Mouse (Mus musculus): ENCODE measurements at regions not wholly inside any gene's neighbourhood (a gene's known extent, or its start where the extent isn't known, plus 50 kb on each side); places are given as distances from the start of the nearest gene placed in this dataset.

- Histone ChIP-seq H3K27me3 (ENCODE audit: insufficient read depth, low read length) (no peaks in the 10 kb centered on the region), H3K4me2 (ENCODE audit: low read depth, low read length) (no peak overlapping the region), H3K27ac (no peak overlapping the region), H3K36me3 (ENCODE audit: insufficient read depth, low read length) (no peaks in the 10 kb centered on the region), H3K4me3 (ENCODE audit: low read length) (no peak overlapping the region), H3K9me3 (ENCODE audit: low read length) (no peaks in the 10 kb centered on the region), H3K4me1 (ENCODE audit: insufficient read depth, low read length) (no peaks in the 10 kb centered on the region), H3K9ac (replicated peaks; ENCODE audit: low read length) (no peak overlapping the region)
- ATAC-seq (no peak), DNase-seq (ENCODE audit: low spot score) (no peak)
- no peak for TF ChIP-seq CTCF (IDR thresholded peaks at IDR 0.05; ENCODE audit: low read depth)
- WGBS = 72% methylated on average over 1 of the region's 1 CpGs
These were observed 110.2 kb upstream of the Gm12695 start for GRCm38 (mm10) chr4:96895223-96895622.

DNA sequence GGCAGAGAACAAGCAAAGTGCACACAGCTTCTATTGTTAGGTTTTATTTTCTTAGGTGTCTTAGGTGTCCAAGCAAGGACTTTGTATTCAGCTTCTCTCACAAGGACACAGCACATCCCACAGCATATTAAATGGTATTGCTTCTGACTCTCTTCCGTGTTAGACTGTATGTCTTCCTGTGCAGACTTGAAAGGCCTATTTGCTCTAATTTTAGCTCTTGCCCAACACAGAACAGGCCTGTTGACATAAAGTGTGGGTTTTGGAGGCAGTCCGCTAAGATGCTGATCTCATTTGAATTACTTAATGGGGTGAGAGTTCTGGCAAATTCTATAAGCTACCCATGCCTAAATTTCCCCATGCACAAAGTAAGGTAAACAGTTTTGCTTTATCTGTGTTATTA lies 96.1 kb upstream of the Gm12695 start:
- H3K4me1 ChIP-seq (ENCODE audit: insufficient read depth, low read length) = no peaks in the 10 kb centered on the region
- no peaks in the 10 kb centered on the region for H3K36me3 ChIP-seq (ENCODE audit: insufficient read depth, low read length)
- DNase-seq (ENCODE audit: low spot score) (no peak), ATAC-seq (no peak)
- no peaks in the 10 kb centered on the region for H3K27me3 ChIP-seq (ENCODE audit: insufficient read depth, low read length)
- no peak overlapping the region for H3K4me3 ChIP-seq (ENCODE audit: low read length)
- TF ChIP-seq CTCF (IDR thresholded peaks at IDR 0.05; ENCODE audit: low read depth) = no peak
- H3K27ac ChIP-seq = no peak overlapping the region
- H3K9me3 ChIP-seq (ENCODE audit: low read length) = no peaks in the 10 kb centered on the region
- H3K4me2 ChIP-seq (ENCODE audit: low read depth, low read length) = no peak overlapping the region
- H3K9ac ChIP-seq (replicated peaks; ENCODE audit: low read length) = no peak overlapping the region
- WGBS = 88% methylated on average over 2 of the region's 2 CpGs

- WGBS = 85% methylated on average over 1 of the region's 1 CpGs
- no peaks in the 10 kb centered on the region for H3K36me3 ChIP-seq (ENCODE audit: insufficient read depth, low read length)
- no peak overlapping the region for H3K27ac ChIP-seq
- H3K9me3 ChIP-seq (ENCODE audit: low read length) = no peaks in the 10 kb centered on the region
- no peaks in the 10 kb centered on the region for H3K27me3 ChIP-seq (ENCODE audit: insufficient read depth, low read length)
- TF ChIP-seq CTCF (IDR thresholded peaks at IDR 0.05; ENCODE audit: low read depth) = no peak
- H3K4me3 ChIP-seq (ENCODE audit: low read length) = no peak overlapping the region
- H3K4me1 ChIP-seq (ENCODE audit: insufficient read depth, low read length) = no peaks in the 10 kb centered on the region
- H3K9ac ChIP-seq (replicated peaks; ENCODE audit: low read length) = no peak overlapping the region
- no peak for DNase-seq (ENCODE audit: low spot score)
- no peak for ATAC-seq
- no peak overlapping the region for H3K4me2 ChIP-seq (ENCODE audit: low read depth, low read length)
These were observed 93.0 kb upstream of the Gm12695 start for GRCm38 (mm10) chr4:96878016-96878415.

DNA sequence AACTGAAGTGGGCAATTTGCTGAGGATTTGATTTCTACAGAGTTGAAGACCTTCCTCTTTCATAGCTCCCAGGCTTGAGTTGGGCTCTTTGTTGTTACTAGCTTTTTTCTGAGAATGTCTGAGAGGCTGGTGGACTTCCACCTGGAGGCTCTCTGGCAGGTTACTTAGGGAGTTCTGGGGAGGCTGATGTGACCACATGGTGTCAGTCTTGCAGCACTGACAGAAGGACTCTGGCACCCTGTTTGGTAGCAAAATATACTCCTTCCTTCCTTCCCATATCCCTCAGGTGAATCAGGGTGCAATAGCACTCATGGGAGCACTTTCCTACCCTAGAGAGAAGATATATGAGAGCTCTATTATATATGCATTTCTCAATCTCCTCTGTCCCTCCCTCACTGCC lies 89.7 kb upstream of the Gm12695 start:
- no peaks in the 10 kb centered on the region for H3K36me3 ChIP-seq (ENCODE audit: insufficient read depth, low read length)
- ATAC-seq = no peak

DNA sequence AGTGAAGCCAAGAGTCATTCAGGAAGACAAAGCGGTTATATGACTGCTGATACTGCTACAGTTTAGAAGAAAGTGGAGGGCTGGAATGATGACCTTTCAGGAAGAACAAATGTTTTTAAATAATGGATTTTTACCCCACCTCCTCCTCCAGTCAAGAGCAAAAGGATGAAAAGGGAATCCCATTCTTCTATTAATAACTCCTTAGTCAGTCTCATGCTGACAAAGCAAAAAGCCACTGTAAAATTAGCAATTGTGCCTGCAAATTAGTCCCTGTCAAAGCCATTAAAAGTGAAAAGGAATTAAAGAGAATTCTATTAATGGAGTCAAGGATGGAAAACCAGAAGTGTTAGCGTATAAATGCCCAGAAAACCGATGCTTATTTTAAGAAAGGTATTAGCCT lies 60.2 kb upstream of the Gm12695 start:
- ATAC-seq (no peak), DNase-seq (ENCODE audit: low spot score) (peak; percentile 28)
- no peak overlapping the region for H3K4me2 ChIP-seq (ENCODE audit: low read depth, low read length)
- no peaks in the 10 kb centered on the region for H3K36me3 ChIP-seq (ENCODE audit: insufficient read depth, low read length)
- no peaks in the 10 kb centered on the region for H3K4me1 ChIP-seq (ENCODE audit: insufficient read depth, low read length)
- no peak overlapping the region for H3K9ac ChIP-seq (replicated peaks; ENCODE audit: low read length)
- no peaks in the 10 kb centered on the region for H3K9me3 ChIP-seq (ENCODE audit: low read length)
- 53% methylated on average over 3 of the region's 3 CpGs for WGBS
- no peak overlapping the region for H3K4me3 ChIP-seq (ENCODE audit: low read length)
- TF ChIP-seq CTCF (IDR thresholded peaks at IDR 0.05; ENCODE audit: low read depth) = no peak
- H3K27ac ChIP-seq = no peak overlapping the region
- no peaks in the 10 kb centered on the region for H3K27me3 ChIP-seq (ENCODE audit: insufficient read depth, low read length)

More for the DNA sequence above, 89.7 kb upstream of the Gm12695 start:
- peak; percentile 34 for DNase-seq (ENCODE audit: low spot score)
- Histone ChIP-seq H3K27ac (no peak overlapping the region), H3K4me2 (ENCODE audit: low read depth, low read length) (no peak overlapping the region), H3K4me1 (ENCODE audit: insufficient read depth, low read length) (no peaks in the 10 kb centered on the region), H3K4me3 (ENCODE audit: low read length) (no peak overlapping the region), H3K9me3 (ENCODE audit: low read length) (no peaks in the 10 kb centered on the region), H3K27me3 (ENCODE audit: insufficient read depth, low read length) (no peaks in the 10 kb centered on the region), H3K9ac (replicated peaks; ENCODE audit: low read length) (no peak overlapping the region)
- TF ChIP-seq CTCF (IDR thresholded peaks at IDR 0.05; ENCODE audit: low read depth) = peak; percentile 49

All from hindbrain, postnatal 0 days (tissue).